8 mouse cellular contexts compared by ENCODE assay signal in the genomic region with DNA sequence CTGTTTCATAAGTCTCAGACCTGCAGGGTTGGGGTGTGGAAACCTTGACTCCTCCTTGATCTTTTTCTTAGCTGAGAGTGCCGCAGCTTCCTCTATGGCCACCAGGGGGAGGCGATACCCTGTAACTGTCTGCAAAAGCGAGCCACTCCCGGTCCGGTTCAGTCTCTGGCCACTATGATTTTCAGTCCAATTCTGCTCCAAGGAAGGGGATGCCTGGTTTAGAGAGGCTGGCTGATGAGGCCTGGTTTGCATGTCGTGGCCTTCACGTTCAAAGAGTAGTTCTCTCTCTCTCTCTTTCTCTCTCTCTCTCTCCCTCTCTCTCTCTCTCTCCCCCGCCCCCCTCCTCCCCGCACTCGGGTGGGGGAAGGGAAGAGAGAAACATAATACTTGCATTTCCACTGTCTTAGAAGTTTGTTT.
DNase-seq lines count a peak whose midpoint lies in the region; ATAC-seq and TF ChIP-seq lines count a peak whose summit lies in the region.

No protein-coding gene starts in this region.

- peak; percentile 90 for DNase-seq in MEL (ENCODE audit: low read depth, low spot score)
- DNase-seq in cerebellum, adult 2 months, result peak; percentile 87 to 88
- peak; percentile 84 for DNase-seq in forebrain, postnatal 0 days
- peak; percentile 82 for DNase-seq in heart, postnatal 4 days
- DNase-seq in layer of hippocampus, adult 8-10 months (ENCODE audit: low spot score in 2 of 2), result peak; percentile 68 to 76
- peak; percentile 90 for DNase-seq in lung, embryonic 14.5 days
- DNase-seq in testis, postnatal 14 days (ENCODE audit: low spot score), result peak; percentile 76

- peaks cover 16 to 56% of the 10 kb centered on the region in 2 experiments for H3K4me1 ChIP-seq in MEL (ENCODE audit: control insufficient read depth in 1 of 2, insufficient read depth in 2 of 2, low read length in 2 of 2)
- H3K4me1 ChIP-seq in cerebellum, adult 2 months (ENCODE audit: control insufficient read depth, insufficient read depth, low read length), result peaks cover 5% of the 10 kb centered on the region
- no peaks in the 10 kb centered on the region for H3K4me1 ChIP-seq in forebrain, postnatal 0 days (ENCODE audit: insufficient read depth)
- H3K4me1 ChIP-seq in lung, embryonic 14.5 days (ENCODE audit: insufficient read depth), result peaks cover 14% of the 10 kb centered on the region

- WGBS in cerebellum, adult 2 months, result 0% methylated on average over 9 of the region's 10 CpGs
- 2% methylated on average over 10 of the region's 10 CpGs for WGBS in forebrain, postnatal 0 days
- WGBS in lung, embryonic 14.5 days, result 1% methylated on average over 8 of the region's 10 CpGs

- TF ChIP-seq EP300 in MEL (IDR thresholded peaks at IDR 0.05; ENCODE audit: low read depth in 1 of 2, low read length in 2 of 2), result no peak

- H3K9me3 ChIP-seq in MEL (replicated peaks; ENCODE audit: insufficient read depth, low read length), result no peaks in the 10 kb centered on the region
- no peaks in the 10 kb centered on the region for H3K9me3 ChIP-seq in forebrain, postnatal 0 days (ENCODE audit: low read length)
- H3K9me3 ChIP-seq in lung, embryonic 14.5 days (ENCODE audit: low read depth, low read length), result no peaks in the 10 kb centered on the region

- TF ChIP-seq POLR2A in MEL (IDR thresholded peaks at IDR 0.05; ENCODE audit: control insufficient read depth in 1 of 2, insufficient read depth in 1 of 2, low read depth in 1 of 2, low read length in 2 of 2, poor library complexity in 1 of 2), result no peak
- TF ChIP-seq POLR2A in cerebellum, adult 2 months (IDR thresholded peaks at IDR 0.05; ENCODE audit: borderline replicate concordance, insufficient read depth, low read length), result no peak

- peak; percentile 93 for ATAC-seq in forebrain, postnatal 0 days
- peak; percentile 74 for ATAC-seq in lung, embryonic 14.5 days (ENCODE audit: insufficient read depth)
- ATAC-seq in neutrophil, adult 5-6 weeks (ENCODE audit: extremely low read depth, insufficient number of reproducible peaks, low FRiP score, poor library complexity, severe bottlenecking), result peak; percentile 71

- TF ChIP-seq RAD21 in MEL (IDR thresholded peaks at IDR 0.05; ENCODE audit: low read depth, low read length), result peak; percentile 63

- peak overlapping the region; percentile 36 for H3K9ac ChIP-seq in MEL (ENCODE audit: control insufficient read depth, low read depth, low read length, poor library complexity, severe bottlenecking)
- H3K9ac ChIP-seq in forebrain, postnatal 0 days, result peak overlapping the region; percentile 40; the same call in 1 of the 2 replicates
- peak overlapping the region; percentile 1; the same call in 1 of the 2 replicates for H3K9ac ChIP-seq in lung, embryonic 14.5 days

- H3K4me3 ChIP-seq in MEL (ENCODE audit: control insufficient read depth in 1 of 2, insufficient read depth in 1 of 2, low read depth in 2 of 2, low read length in 2 of 2), result peak overlapping the region; percentile 58 to 66
- peak overlapping the region; percentile 43 for H3K4me3 ChIP-seq in cerebellum, adult 2 months (replicated peaks; ENCODE audit: insufficient read depth, low read depth, low read length)
- H3K4me3 ChIP-seq in forebrain, postnatal 0 days (ENCODE audit: low read depth, low read length), result peak overlapping the region; percentile 36
- H3K4me3 ChIP-seq in lung, embryonic 14.5 days (ENCODE audit: low read depth, low read length), result peak overlapping the region; percentile 16; the same call in 1 of the 2 replicates

- H3K36me3 ChIP-seq in MEL (ENCODE audit: control insufficient read depth in 1 of 2, insufficient read depth in 2 of 2, low read length in 2 of 2), result peaks cover 0 to 38% of the 10 kb centered on the region in 2 experiments; a peak in 2 of 4 replicates
- no peaks in the 10 kb centered on the region for H3K36me3 ChIP-seq in forebrain, postnatal 0 days (ENCODE audit: insufficient read depth)
- H3K36me3 ChIP-seq in lung, embryonic 14.5 days (ENCODE audit: insufficient read depth), result no peaks in the 10 kb centered on the region

- TF ChIP-seq CTCF in MEL (IDR thresholded peaks at IDR 0.05 in 2 of 3, conservative IDR thresholded peaks at IDR 0.05 in 1 of 3; ENCODE audit: control insufficient read depth in 1 of 3, insufficient read depth in 1 of 3, low read depth in 2 of 3, low read length in 3 of 3, poor library complexity in 1 of 3, severe bottlenecking in 1 of 3), result peak; percentile 76 to 88 (median 84)
- peak; percentile 90 for TF ChIP-seq CTCF in cerebellum, adult 2 months (IDR thresholded peaks at IDR 0.05; ENCODE audit: borderline replicate concordance, insufficient read depth, low read depth, low read length)
- TF ChIP-seq CTCF in forebrain, postnatal 0 days (IDR thresholded peaks at IDR 0.05; ENCODE audit: low read depth), result peak; percentile 92
- TF ChIP-seq CTCF in lung, embryonic 14.5 days (IDR thresholded peaks at IDR 0.05; ENCODE audit: low read depth), result peak; percentile 90

- H3K79me2 ChIP-seq in MEL (ENCODE audit: control insufficient read depth, insufficient read depth, low read length, poor library complexity), result no peaks in the 10 kb centered on the region

- H3K27ac ChIP-seq in MEL (ENCODE audit: control insufficient read depth, low read depth, low read length), result no peak overlapping the region
- peak overlapping the region; percentile 35; the same call in 1 of the 2 replicates for H3K27ac ChIP-seq in cerebellum, adult 2 months (ENCODE audit: insufficient read depth, low read length)
- peak overlapping the region; percentile 9; the same call in 1 of the 2 replicates for H3K27ac ChIP-seq in forebrain, postnatal 0 days (ENCODE audit: low read depth, low read length)
- peak overlapping the region; percentile 67 for H3K27ac ChIP-seq in lung, embryonic 14.5 days (ENCODE audit: low read depth)

- no peaks in the 10 kb centered on the region for H3K27me3 ChIP-seq in MEL (ENCODE audit: control insufficient read depth in 1 of 2, insufficient read depth in 2 of 2, low read length in 2 of 2)
- no peaks in the 10 kb centered on the region for H3K27me3 ChIP-seq in cerebellum, adult 2 months (ENCODE audit: control insufficient read depth, insufficient read depth, low read length)
- no peaks in the 10 kb centered on the region for H3K27me3 ChIP-seq in forebrain, postnatal 0 days (ENCODE audit: insufficient read depth, low read length)
- H3K27me3 ChIP-seq in lung, embryonic 14.5 days (ENCODE audit: insufficient read depth, low read length), result no peaks in the 10 kb centered on the region

- peak overlapping the region; percentile 61 for H3K4me2 ChIP-seq in forebrain, postnatal 0 days (ENCODE audit: low read depth)
- peak overlapping the region; percentile 55 for H3K4me2 ChIP-seq in lung, embryonic 14.5 days

TF ChIP-seq in MEL, 35 proteins besides CTCF, POLR2A, EP300 and RAD21:
- TF ChIP-seq CHD2 (IDR thresholded peaks at IDR 0.05; ENCODE audit: low read length) (peak; percentile 83), SMC3 (IDR thresholded peaks at IDR 0.05; ENCODE audit: low read depth, low read length) (peak; percentile 70), MAZ (IDR thresholded peaks at IDR 0.05; ENCODE audit: low read depth, low read length) (peak; percentile 85; the same call in 1 of the 2 replicates), MXI1 (IDR thresholded peaks at IDR 0.05; ENCODE audit: low read depth, low read length) (peak; percentile 21; the same call in 1 of the 2 replicates), TAL1 (IDR thresholded peaks at IDR 0.05; ENCODE audit: low read length) (no peak), TBP (IDR thresholded peaks at IDR 0.05; ENCODE audit: low read depth, low read length) (0 out of 2 replicates have a peak, but pooled peaks have one; percentile 22), JUND (IDR thresholded peaks at IDR 0.05; ENCODE audit: low read depth, low read length) (peak; percentile 87), ZNF384 (IDR thresholded peaks at IDR 0.05; ENCODE audit: low read depth, low read length) (no peak), SIN3A (IDR thresholded peaks at IDR 0.05; ENCODE audit: low read length) (peak; percentile 38; the same call in 1 of the 2 replicates), HCFC1 (IDR thresholded peaks at IDR 0.05; ENCODE audit: low read depth, low read length) (peak; percentile 10; the same call in 1 of the 2 replicates), ZC3H11A (IDR thresholded peaks at IDR 0.05; ENCODE audit: low read depth, low read length) (peak; percentile 26; the same call in 1 of the 2 replicates)
